Mouse (Mus musculus) E14TG2a.4 (cell line): Measurements from ENCODE around the gene Zfp654.

Experiments used
- CTCF ChIP-seq: conservative IDR thresholded peaks from 2 replicates; pipeline ENCODE4 v1.5.1; 2014; ENCODE audit warnings: low read length
- NANOG ChIP-seq: IDR thresholded peaks from 2 replicates; pipeline ENCODE4 v1.6.1; 2014; ENCODE audit warnings: borderline replicate concordance, low read length, mixed read lengths
- POU5F1 ChIP-seq: IDR thresholded peaks from 2 replicates; pipeline ENCODE4 v1.6.1; 2014; ENCODE audit warnings: low read length, borderline replicate concordance

DNA sequence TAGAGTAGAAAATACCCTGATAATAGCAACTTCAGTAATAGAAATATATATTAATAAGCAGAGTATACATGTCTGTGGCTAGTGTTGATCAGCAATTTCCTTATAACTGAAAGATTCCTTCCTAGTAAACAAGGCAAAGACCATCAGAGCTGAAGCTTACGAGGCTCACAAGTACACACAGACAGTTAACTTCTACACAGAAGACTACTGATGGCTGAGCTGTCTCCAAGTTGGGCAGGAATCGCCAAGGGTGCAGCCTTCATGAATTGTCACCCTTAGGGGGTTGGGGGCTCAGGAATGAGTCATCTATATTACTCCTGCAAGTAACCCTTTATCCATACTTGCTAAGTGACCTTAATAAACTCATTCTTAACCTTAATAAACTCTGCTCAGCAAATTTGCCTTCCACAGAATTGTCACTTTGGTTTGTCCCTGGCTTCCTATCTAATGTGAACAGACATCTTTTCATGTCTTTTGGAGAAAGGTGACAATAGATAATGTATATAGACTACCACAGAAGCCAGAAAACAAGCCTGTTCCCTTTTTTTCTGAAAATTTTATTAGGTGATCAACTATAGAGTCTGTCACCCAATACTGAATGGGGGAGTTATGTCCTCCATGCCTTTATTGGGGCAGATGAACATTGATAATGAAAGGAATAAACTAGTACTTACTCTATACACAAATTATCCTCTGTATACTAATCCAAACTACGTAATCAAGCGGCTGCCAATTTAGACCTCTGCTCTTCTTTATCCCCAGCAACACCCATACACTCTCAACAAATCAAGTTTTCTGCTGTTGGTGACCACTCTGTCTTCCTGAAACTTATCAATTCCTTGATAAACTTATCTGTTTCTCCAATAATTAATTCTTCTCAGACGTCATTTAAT is 9.7 kb downstream of the Zfp654 start:
- TF ChIP-seq CTCF (no peak), NANOG (no peak), POU5F1 (no peak)
